Mouse (Mus musculus): ENCODE results near the gene H2-Q7. TPM values are rescaled to one million over a fixed set of nuclear protein-coding genes. Genes with fewer than 3 reads are reported as not detected.
"Not testable (repeated sequence)": the region's sequence is repeated elsewhere in the genome, so short reads cannot be mapped to it uniquely, and the experiment has no call there.

Gene H2-Q7
- total RNA-seq, 2 experiments from 2014 or later: 23.7 to 63.1 TPM

GRCm38 (mm10) chr17:35434836-35435235, 4.1 kb upstream of the H2-Q7 start:
- 0 out of 2 replicates have a peak, but pooled peaks have one; percentile 23 for ATAC-seq (replicated peaks; ENCODE audit: poor library complexity)

- ATAC-seq (replicated peaks; ENCODE audit: poor library complexity): not testable (repeated sequence)
These were observed 3.4 kb upstream of the H2-Q7 start for GRCm38 (mm10) chr17:35435577-35435976.

GRCm38 (mm10) chr17:35437386-35437936, 1.5 kb upstream of the H2-Q7 start:
- not testable (repeated sequence) for ATAC-seq (replicated peaks; ENCODE audit: poor library complexity)

- ATAC-seq (replicated peaks; ENCODE audit: poor library complexity): not testable (repeated sequence)
These were observed 560 bp upstream of the H2-Q7 start for GRCm38 (mm10) chr17:35438395-35438794.

- ATAC-seq (replicated peaks; ENCODE audit: poor library complexity): not testable (repeated sequence)
These were observed 366 bp downstream of the H2-Q7 start for GRCm38 (mm10) chr17:35439295-35439747.

GRCm38 (mm10) chr17:35439925-35440645, 1.1 kb downstream of the H2-Q7 start:
- not testable (repeated sequence) for ATAC-seq (replicated peaks; ENCODE audit: poor library complexity)

- not testable (repeated sequence) for ATAC-seq (replicated peaks; ENCODE audit: poor library complexity)
These were observed 3.4 kb downstream of the H2-Q7 start for GRCm38 (mm10) chr17:35442376-35442775.

GRCm38 (mm10) chr17:35444510-35444909, 5.6 kb downstream of the H2-Q7 start:
- ATAC-seq (replicated peaks; ENCODE audit: poor library complexity): not testable (repeated sequence)

GRCm38 (mm10) chr17:35458247-35458646, 19.3 kb downstream of the H2-Q7 start:
- not testable (repeated sequence) for ATAC-seq (replicated peaks; ENCODE audit: poor library complexity)

- peak; percentile 88 for ATAC-seq (replicated peaks; ENCODE audit: poor library complexity)
These were observed 21.8 kb downstream of the H2-Q7 start for GRCm38 (mm10) chr17:35460513-35461341.

- peak; percentile 54; the same call in 1 of the 2 replicates for ATAC-seq (replicated peaks; ENCODE audit: poor library complexity)
These were observed 26.7 kb downstream of the H2-Q7 start for GRCm38 (mm10) chr17:35465651-35466050.

- not testable (repeated sequence) for ATAC-seq (replicated peaks; ENCODE audit: poor library complexity)
These were observed 30.0 kb downstream of the H2-Q7 start for GRCm38 (mm10) chr17:35468936-35469335.

- ATAC-seq (replicated peaks; ENCODE audit: poor library complexity): no peak
These were observed 31.1 kb downstream of the H2-Q7 start, which contains the start of gene H2-Q10 for GRCm38 (mm10) chr17:35469842-35470751. Gene H2-Q10 (plus strand): TSS chr17:35470089.

- peak; percentile 87 for ATAC-seq (replicated peaks; ENCODE audit: poor library complexity)
These were observed 45.1 kb downstream of the H2-Q7 start for GRCm38 (mm10) chr17:35484066-35484465.

- ATAC-seq (replicated peaks; ENCODE audit: poor library complexity): no peak
These were observed 46.7 kb downstream of the H2-Q7 start for GRCm38 (mm10) chr17:35485702-35486101.

GRCm38 (mm10) chr17:35486726-35487125, 47.8 kb downstream of the H2-Q7 start:
- ATAC-seq (replicated peaks; ENCODE audit: poor library complexity): no peak

GRCm38 (mm10) chr17:35488041-35488440, 49.1 kb downstream of the H2-Q7 start:
- no peak for ATAC-seq (replicated peaks; ENCODE audit: poor library complexity)

- no peak for ATAC-seq (replicated peaks; ENCODE audit: poor library complexity)
These were observed 51.4 kb downstream of the H2-Q7 start for GRCm38 (mm10) chr17:35490320-35490719.
